Mouse (Mus musculus) c-Kit-positive CD71-positive TER-119-positive erythroid progenitor cells, embryonic 14.5 days (primary cell): ENCODE measurements around the gene Stx6.
A peak's percentile ranks its signal among the peaks of the same experiment; 100 is the strongest.

Experiments used
- DNase-seq: peaks from one replicate; pipeline ENCODE4 v3.0.0-alpha.2; 2013; ENCODE audit warnings: low spot score

The Stx6 gene

GRCm38 (mm10) chr1:155207859-155208258 lies 49.3 kb downstream of the Stx6 start:
- no peak for DNase-seq

- no peak for DNase-seq
These were observed 51.7 kb downstream of the Stx6 start for GRCm38 (mm10) chr1:155210011-155210763.

- DNase-seq, result no peak
These were observed 52.5 kb downstream of the Stx6 start for GRCm38 (mm10) chr1:155211017-155211416.

GRCm38 (mm10) chr1:155212081-155212480 lies 53.6 kb downstream of the Stx6 start:
- DNase-seq, result no peak

GRCm38 (mm10) chr1:155212493-155212892 lies 54.0 kb downstream of the Stx6 start:
- no peak for DNase-seq

GRCm38 (mm10) chr1:155212936-155213774 lies 54.6 kb downstream of the Stx6 start:
- no peak for DNase-seq

- no peak for DNase-seq
These were observed 55.4 kb downstream of the Stx6 start for GRCm38 (mm10) chr1:155213912-155214311.

- no peak for DNase-seq
These were observed 56.7 kb downstream of the Stx6 start for GRCm38 (mm10) chr1:155215066-155215764.

- DNase-seq, result no peak
These were observed 57.8 kb downstream of the Stx6 start for GRCm38 (mm10) chr1:155216313-155216712.

GRCm38 (mm10) chr1:155216844-155217243 lies 58.3 kb downstream of the Stx6 start:
- DNase-seq, result no peak

GRCm38 (mm10) chr1:155217865-155218541 lies 59.5 kb downstream of the Stx6 start:
- peak; percentile 41 for DNase-seq

- DNase-seq, result no peak
These were observed 60.4 kb downstream of the Stx6 start for GRCm38 (mm10) chr1:155218924-155219323.

- no peak for DNase-seq
These were observed 63.7 kb downstream of the Stx6 start for GRCm38 (mm10) chr1:155222101-155222669.

GRCm38 (mm10) chr1:155223036-155223435 lies 64.5 kb downstream of the Stx6 start:
- no peak for DNase-seq

- peak; percentile 74 for DNase-seq
These were observed 65.5 kb downstream of the Stx6 start for GRCm38 (mm10) chr1:155223849-155224554.

- no peak for DNase-seq
These were observed 71.2 kb downstream of the Stx6 start for GRCm38 (mm10) chr1:155229464-155230411.

GRCm38 (mm10) chr1:155232385-155232784 lies 73.9 kb downstream of the Stx6 start:
- no peak for DNase-seq

GRCm38 (mm10) chr1:155232786-155233185 lies 74.3 kb downstream of the Stx6 start:
- no peak for DNase-seq

- DNase-seq, result no peak
These were observed 74.9 kb downstream of the Stx6 start for GRCm38 (mm10) chr1:155233378-155233777.
